ENCODE assay signal across 25 mouse cellular contexts in genomic region chr12:117496501-117497176, GRCm38 (mm10). TPM values are rescaled to one million over a fixed set of nuclear protein-coding genes. Genes with fewer than 3 reads are reported as not detected.
DNase-seq lines count a peak whose midpoint lies in the region; ATAC-seq and TF ChIP-seq lines count a peak whose summit lies in the region.
"Had no signal": no experiment of that assay in that cellular context is flagged by ENCODE, and none has a peak within 500 bp of the region (broad histone marks: within the 10 kb centered on the region; RNA-seq: fewer than 3 reads in every experiment).

No protein-coding gene starts in this region.

- no peaks in the 10 kb centered on the region for H3K4me1 ChIP-seq in kidney, adult 2 months (ENCODE audit: control insufficient read depth, insufficient read depth, low read length)
- H3K4me1 ChIP-seq in kidney, embryonic 16.5 days (ENCODE audit: insufficient read depth, low read length), result peaks cover 11% of the 10 kb centered on the region
- H3K4me1 ChIP-seq: intestine, embryonic 15.5 days; limb, embryonic 15.5 days had no signal

- no peak overlapping the region for H3K4me2 ChIP-seq in kidney, embryonic 16.5 days (replicated peaks; ENCODE audit: low read depth, low read length)
- H3K4me2 ChIP-seq: heart, embryonic 13.5 days; intestine, embryonic 15.5 days; limb, embryonic 15.5 days had no signal

- no peak for TF ChIP-seq CTCF in kidney, adult 2 months (conservative IDR thresholded peaks at IDR 0.05; ENCODE audit: insufficient read depth, insufficient read length, low read depth, low read length)
- no peak for TF ChIP-seq CTCF in layer of hippocampus, adult 2 months (conservative IDR thresholded peaks at IDR 0.05)

- TF ChIP-seq POLR2A in kidney, adult 2 months (IDR thresholded peaks at IDR 0.05; ENCODE audit: low read depth, low read length), result no peak

- no peaks in the 10 kb centered on the region for H3K36me3 ChIP-seq in kidney, adult 2 months (ENCODE audit: control insufficient read depth, insufficient read depth, low read length)
- no peaks in the 10 kb centered on the region for H3K36me3 ChIP-seq in kidney, embryonic 16.5 days (ENCODE audit: insufficient read depth, low read length)
- H3K36me3 ChIP-seq: heart, embryonic 13.5 days; intestine, embryonic 15.5 days; limb, embryonic 15.5 days had no signal

- H3K4me3 ChIP-seq in kidney, adult 2 months (ENCODE audit: insufficient read depth, low read depth, low read length), result no peak overlapping the region
- H3K4me3 ChIP-seq in kidney, embryonic 16.5 days (ENCODE audit: low read length), result no peak overlapping the region
- no peak overlapping the region for H3K4me3 ChIP-seq in layer of hippocampus, adult 2 months
- H3K4me3 ChIP-seq: heart, embryonic 13.5 days; intestine, embryonic 15.5 days; limb, embryonic 15.5 days had no signal

- H3K9ac ChIP-seq in kidney, embryonic 16.5 days (replicated peaks; ENCODE audit: low read length), result no peak overlapping the region
- H3K9ac ChIP-seq: heart, embryonic 13.5 days; intestine, embryonic 15.5 days; limb, embryonic 15.5 days; liver, embryonic 14.5 days had no signal

- no peak overlapping the region for H3K27ac ChIP-seq in kidney, adult 2 months (ENCODE audit: insufficient read depth, low read depth, low read length)
- no peak overlapping the region for H3K27ac ChIP-seq in kidney, embryonic 16.5 days (ENCODE audit: low read length)
- peak overlapping the region; percentile 49; the same call in 1 of the 2 replicates for H3K27ac ChIP-seq in layer of hippocampus, adult 2 months
- H3K27ac ChIP-seq: heart, embryonic 13.5 days; hindbrain, postnatal 0 days; intestine, embryonic 15.5 days; limb, embryonic 15.5 days; liver, embryonic 14.5 days had no signal

- ATAC-seq in kidney, embryonic 16.5 days (ENCODE audit: low FRiP score, low TSS enrichment), result no peak; the same call in 1 of the 2 replicates
- ATAC-seq: forebrain, embryonic 14.5 days; hindbrain, postnatal 0 days; intestine, embryonic 15.5 days had no signal

- H3K27me3 ChIP-seq in kidney, adult 2 months (replicated peaks; ENCODE audit: control insufficient read depth, insufficient read depth, low read length), result no peaks in the 10 kb centered on the region
- no peaks in the 10 kb centered on the region for H3K27me3 ChIP-seq in kidney, embryonic 16.5 days (ENCODE audit: insufficient read depth, low read length)
- H3K27me3 ChIP-seq: heart, embryonic 13.5 days; intestine, embryonic 15.5 days; limb, embryonic 15.5 days had no signal

- no peaks in the 10 kb centered on the region for H3K9me3 ChIP-seq in kidney, embryonic 16.5 days (ENCODE audit: low read length)
- H3K9me3 ChIP-seq: heart, embryonic 13.5 days; intestine, embryonic 15.5 days; limb, embryonic 15.5 days had no signal

- 45% methylated on average over 3 of the region's 3 CpGs for WGBS in kidney, adult 2 months
- WGBS in kidney, embryonic 16.5 days, result 22% methylated on average over 3 of the region's 3 CpGs

- DNase-seq in kidney, adult 2 months, result peak; percentile 15
- DNase-seq in layer of hippocampus, adult 2 months (ENCODE audit: low spot score in 2 of 2), result no peak
- DNase-seq in layer of hippocampus, postnatal 36 days, result no peak
- DNase-seq in forelimb bud, embryonic 11.5 days (ENCODE audit: low read depth, low spot score), result peak; percentile 4
- peak; percentile 18 for DNase-seq in yolk sac, embryonic 10.5 days (ENCODE audit: low spot score)
- DNase-seq in embryo, embryonic 11 days, result no peak
- DNase-seq: adrenal gland, postnatal 25 days; B cell, adult 2 months; cerebellum, adult 18-20 months; cerebellum, postnatal 10 days; gastrocnemius, postnatal 25 days; heart, adult 18-20 months; heart, postnatal 10 days; lung, adult 2 months; lung, postnatal 10 days; midbrain, embryonic 14.5 days; right cerebral cortex, postnatal 14 days; thymus, postnatal 4 days had no signal

RNA-seq across cellular contexts. Expression of gene Rapgef5, which starts 19.6 kb away (rescaled TPM):
- 7.6 and 8.4 TPM in 2 replicates for polyA plus RNA-seq in kidney, adult 2 months (2012; rRNA removed)
- polyA plus RNA-seq in kidney, embryonic 16.5 days (2015; fragmentation: Nextera tagmentation; extraction: Ambion mirVana), result 15.4 and 15.5 TPM in 2 replicates
- total RNA-seq in layer of hippocampus, adult 2 months (2021), result 100 to 1,000 TPM; 202 to 211 TPM
- 100 to 1,000 TPM; 189 to 207 TPM for total RNA-seq in layer of hippocampus, postnatal 36 days (2021)

Comparison
In these comparisons a context has a peak if more than half of its experiments do, and no peak if none do; other contexts are left out.
1. DNase-seq: peak in kidney, adult 2 months (single experiment), forelimb bud, embryonic 11.5 days (single experiment) and yolk sac, embryonic 10.5 days (single experiment); none in layer of hippocampus, adult 2 months (0 of 2), layer of hippocampus, postnatal 36 days (0 of 2) and embryo, embryonic 11 days (single experiment).